Mouse (Mus musculus) 3134 (cell line): Measurements from ENCODE around the gene Vamp5.

Experiments
- DNase-seq: peaks from one replicate; pipeline ENCODE4 v3.0.0-alpha.2; 2011; ENCODE audit warnings: low spot score; ENCODE audit not compliant: insufficient read length; ENCODE audit errors: extremely low read depth

The Vamp5 gene

DNA sequence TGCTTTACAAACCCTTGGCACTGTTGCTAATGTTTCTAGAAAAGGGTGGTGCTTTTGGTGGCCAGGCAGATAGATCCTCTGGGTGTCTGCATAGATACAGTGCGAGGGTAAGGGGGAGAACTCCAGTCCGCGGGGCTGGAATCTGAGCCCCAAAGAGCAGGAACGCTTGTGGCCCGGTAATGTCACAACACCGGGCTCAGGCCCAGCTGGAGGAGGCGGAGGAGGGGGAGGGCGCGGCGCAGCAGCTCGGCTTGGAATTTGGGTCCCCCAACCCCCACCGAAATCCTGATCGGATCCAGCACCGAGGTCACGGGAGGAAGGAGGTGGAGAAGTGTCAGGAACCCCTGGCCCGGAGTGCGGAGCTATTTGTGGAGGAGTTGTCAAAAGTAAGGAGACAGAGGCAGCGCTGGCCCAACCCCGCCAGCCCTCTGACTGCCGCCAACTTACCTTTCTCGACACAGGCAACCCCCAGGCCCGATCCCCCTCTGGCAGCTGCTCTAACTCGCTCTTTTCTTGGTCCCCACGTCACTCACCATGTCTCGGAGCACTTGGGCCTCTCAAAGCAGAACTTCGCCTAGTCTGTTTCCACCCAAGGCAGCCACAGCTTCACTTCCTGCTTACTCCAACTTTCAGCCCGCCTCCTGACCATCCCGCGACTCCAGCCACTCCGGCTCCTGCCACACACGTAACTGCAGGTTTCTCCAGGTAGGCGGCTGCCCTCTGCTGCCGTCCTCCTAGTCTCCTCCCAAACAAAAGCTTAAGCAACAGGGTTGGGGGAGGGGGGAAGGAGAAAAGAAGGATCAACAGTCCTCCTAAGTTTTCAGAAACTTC lies 9.9 kb upstream of the Vamp5 start, which contains the start of gene Vamp8:
Gene Vamp8 (minus strand): TSS at position 763 of the 831 bp plus-strand sequence.
- DNase-seq = peak; percentile 79

DNA sequence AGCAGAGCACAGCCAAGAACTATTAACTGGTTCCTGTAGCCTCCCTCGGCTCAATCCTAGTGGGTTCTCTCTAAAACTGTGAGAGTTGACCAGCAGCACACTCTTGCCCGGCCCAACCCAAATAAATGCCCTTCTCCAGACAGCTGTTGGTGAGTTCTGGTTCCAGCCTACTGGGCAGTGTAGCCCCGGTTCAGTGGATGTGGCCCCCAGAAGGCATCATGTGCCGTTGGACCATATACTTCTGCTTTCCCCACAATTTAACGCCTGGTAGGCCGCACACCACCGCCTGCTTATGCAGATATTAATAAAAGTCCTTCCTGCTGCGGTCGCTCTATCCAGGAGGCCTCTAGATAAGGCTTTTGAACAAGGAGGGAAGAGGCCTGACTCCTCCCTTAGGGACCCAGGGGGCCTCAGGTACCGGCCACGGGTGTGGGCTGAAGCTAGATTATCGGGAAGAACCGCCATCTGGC lies 9.2 kb upstream of the Vamp5 start:
- no peak for DNase-seq

DNA sequence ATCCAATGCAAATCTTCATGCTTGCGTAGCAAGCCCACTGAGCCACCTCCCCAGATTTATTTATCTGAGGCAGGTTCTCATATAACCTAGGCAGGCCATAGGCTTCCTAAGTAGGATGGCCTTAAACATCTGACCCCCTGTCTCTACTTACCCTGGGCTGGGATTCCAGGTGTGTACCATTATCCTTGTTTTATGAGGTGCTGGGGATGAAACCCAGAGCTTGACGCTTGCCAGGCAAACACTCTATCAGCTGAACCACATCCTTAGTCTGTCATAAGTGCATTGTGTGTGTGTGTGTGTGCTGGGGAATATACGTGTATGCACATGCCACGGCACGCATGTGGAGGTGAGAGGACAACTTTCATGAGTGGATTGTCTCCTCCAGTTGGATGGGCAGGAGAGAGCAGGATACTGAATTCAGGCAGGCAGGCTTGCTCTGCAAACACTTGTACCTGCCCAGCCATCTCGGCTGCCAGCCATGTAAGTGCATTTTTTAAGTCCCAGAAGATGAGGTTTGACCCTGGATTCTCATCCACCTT lies 8.6 kb upstream of the Vamp5 start:
- DNase-seq = no peak

DNA sequence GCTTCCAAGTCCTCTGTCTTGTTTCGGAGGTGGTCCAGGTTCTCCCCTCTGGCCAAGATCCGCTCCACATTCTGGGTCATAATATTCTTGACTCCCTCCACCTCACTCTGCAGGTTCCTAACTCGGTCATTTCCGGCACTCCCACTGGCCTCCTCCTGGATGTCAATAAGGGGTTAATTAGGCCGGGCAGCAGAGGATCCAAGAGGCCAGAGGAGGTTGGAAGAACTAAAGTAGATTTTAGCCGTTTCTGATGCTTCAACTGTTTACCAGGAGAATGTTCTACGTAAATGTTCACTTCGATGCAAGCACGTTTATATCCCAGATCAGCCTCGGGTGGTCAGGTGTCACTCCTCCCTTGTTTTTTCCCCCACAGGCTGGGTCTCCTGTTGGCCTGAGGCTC lies 8.0 kb upstream of the Vamp5 start:
- DNase-seq = no peak

DNA sequence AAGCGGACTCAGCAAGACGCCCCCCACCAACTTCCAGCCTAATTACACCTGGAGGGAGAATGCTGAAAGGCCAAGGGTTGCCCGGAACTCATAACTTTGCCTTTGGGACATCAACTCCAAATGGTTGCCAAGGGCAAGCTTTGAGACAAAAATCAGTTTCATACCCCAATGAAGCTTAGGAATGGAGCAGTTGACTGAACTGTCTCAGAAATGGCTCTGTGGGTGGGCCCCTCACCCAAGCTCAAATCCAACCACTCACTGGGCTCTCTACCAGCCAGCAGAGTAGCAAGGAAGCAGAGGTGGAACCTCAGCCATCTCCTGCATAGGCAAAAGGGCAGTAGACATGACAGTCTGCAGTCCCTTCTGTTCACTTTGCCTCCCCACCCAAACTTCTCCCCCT lies 7.5 kb upstream of the Vamp5 start:
- no peak for DNase-seq

DNA sequence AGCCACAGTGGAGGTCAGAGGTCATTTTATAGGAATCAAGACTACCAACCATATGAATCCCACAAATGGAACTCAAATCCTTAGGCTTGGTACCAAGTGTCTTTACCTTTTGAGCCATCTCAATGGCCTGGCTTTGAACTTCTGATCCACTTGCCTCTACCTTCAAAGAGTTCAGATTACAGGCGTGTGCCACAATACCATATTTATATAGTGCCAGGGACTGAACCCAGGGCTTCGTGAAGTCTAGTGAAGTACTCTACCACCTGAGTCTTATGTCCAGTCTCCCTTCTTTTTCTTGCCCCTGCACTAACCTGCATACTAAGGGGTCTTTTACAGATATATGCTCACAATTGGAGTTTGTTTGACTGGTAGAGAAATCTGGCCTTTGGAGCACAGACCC lies 6.3 kb upstream of the Vamp5 start:
- no peak for DNase-seq

DNA sequence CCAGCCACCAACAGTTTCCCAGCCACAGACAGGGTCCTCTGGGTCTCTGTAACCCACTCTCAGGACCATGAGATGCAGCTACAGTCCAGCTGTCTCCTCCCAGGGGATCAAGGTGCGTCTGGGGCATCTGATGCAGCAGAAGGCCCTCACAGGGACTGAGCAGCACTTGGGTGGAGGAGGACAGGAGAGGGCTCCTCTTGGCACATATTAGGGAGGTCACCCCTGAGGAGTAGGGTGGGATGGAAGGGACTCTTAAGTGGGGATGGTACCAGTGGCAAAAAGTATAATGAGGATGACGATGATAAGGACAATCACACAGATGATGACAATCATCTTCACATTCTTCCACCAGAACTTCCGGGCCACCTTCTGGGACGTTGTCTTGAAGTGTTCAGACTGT lies 5.0 kb upstream of the Vamp5 start:
- no peak for DNase-seq

DNA sequence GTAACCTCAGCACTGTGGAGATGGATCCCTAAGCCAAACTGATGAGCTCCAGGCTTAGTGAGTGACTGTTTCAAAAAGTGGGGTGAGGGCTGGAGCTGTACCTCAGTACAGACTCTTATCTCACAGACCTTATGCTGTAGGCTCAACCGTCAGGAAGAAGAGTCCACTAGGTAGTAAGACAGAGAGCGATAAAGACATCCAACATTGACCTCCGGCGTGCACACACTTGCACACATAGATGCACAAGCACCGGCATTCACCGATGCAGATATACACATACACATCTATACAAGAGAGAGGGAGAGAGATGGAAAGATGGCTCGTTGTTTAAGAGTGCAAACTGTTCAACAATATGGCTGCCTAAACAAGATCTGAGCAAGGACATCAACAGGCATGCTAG lies 3.7 kb upstream of the Vamp5 start:
- no peak for DNase-seq

DNA sequence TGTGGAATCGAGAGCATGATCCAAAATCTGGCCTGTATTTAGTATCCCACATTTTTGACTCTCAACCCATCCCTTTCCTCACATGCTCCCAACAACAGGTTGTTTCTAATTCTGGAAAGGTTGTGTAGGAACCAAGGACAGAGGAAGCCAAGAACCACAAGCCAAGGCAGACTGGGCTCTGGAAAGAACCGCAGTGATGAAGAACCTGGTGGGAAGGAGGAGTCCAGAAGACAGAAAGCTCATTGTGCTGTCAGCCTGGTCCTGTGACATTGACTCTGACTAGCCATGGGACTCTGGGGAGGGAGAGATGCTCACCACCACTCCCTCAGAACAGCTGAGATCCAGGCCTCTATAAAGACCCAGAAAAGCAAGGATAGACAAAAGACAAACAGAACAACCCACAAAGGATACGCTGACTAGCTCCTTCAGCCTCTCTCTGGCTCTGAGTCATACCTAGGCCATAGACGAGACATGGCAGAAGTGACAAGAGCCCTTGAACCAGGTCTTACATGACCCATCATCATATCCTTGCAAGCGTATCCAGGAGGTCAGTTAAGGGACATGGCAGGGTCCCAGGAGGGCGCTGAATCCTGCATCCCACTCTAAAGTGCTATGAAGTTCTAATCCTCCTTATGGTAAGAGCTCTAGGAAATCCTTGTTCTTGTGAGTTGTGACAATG lies 3.0 kb upstream of the Vamp5 start:
- DNase-seq = peak; percentile 33

DNA sequence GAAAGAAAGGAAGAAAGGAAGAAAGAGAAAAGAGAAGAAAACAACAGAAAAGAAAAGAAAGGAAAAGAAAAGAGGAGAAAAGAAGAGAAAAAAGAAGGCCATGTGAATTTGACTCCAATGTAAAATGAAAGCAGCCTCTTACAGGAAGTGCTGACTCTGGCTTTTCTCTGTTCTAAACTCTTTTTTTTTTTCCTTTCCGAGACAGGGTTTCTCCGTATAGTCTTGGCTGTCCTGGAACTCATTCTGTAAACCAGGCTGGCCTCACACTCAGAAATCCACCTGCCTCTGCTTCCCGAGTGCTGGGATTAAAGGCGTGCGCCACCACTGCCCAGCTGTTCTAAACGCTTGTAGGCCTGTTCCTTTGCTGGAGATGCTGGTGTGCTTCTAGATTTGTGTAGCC lies 2.2 kb upstream of the Vamp5 start:
- no peak for DNase-seq

DNA sequence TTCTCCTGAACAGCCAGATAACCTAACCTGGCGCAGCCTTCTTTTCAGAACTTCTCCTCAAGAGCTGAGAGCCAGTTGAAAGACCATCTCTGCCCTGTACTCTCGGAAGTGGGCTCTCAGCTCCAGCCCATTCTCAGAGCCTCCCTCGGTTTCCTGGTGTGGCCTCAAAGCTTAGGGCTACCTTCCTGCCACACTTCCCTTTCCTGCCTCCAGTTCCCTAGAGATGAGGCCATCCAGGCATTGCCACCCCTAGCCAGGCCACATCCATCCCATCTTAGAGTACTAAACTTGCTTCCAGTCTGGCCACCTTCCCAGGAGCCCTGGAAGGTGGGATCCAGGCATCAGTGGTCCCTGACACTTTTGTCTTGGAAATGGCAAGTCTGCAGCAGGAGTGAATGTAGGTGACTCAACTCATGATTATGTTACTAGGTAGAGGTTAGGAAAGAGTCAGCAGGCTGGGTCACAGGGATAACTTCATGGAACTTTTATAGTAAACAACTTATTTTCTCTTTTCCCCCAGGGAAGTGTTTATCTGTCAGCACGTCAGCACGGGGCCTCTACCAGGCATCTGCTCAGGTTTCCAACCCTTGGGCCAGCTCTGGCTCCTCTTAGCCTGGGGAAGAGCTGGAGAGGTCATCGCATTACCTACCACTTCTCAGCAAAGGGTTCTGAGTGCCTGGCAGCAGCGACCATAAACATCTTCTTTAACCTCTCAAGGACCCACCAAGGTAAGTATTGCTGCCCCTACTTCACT lies 714 bp downstream of the Vamp5 start:
- DNase-seq = peak; percentile 36

DNA sequence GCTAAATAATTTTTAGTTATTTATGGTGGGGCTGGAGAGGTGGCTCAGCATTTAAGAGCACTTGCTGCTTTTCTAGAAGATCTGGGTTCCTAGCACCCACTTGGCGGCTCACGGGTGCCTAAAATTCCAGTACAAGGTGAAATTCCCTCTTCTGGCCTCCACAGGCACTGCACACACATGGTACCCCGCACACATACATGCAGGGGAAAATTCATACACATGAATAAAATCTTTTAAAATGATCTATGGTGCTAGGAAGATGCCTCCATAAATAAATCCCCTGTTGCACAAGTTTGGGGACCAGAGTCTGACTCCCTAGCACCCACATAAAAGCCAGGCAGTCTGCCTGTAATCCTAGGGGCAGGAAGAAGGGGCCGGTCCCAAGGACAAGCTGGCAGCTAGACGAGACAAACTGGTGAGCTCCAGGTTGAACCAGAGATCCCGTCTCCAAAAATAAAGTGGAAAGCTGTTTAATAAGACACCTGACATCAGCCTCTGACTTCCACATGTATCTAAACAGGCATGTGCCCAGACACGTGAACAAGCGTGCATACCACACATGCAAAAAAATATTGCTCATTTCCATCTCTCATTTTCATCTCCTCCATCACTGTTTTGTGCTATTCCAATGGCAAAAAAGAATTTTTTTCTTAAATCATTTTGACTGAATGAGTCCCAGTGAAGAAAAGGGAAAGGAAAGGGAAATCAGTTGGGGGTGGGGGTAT lies 1.6 kb downstream of the Vamp5 start:
- DNase-seq = no peak

DNA sequence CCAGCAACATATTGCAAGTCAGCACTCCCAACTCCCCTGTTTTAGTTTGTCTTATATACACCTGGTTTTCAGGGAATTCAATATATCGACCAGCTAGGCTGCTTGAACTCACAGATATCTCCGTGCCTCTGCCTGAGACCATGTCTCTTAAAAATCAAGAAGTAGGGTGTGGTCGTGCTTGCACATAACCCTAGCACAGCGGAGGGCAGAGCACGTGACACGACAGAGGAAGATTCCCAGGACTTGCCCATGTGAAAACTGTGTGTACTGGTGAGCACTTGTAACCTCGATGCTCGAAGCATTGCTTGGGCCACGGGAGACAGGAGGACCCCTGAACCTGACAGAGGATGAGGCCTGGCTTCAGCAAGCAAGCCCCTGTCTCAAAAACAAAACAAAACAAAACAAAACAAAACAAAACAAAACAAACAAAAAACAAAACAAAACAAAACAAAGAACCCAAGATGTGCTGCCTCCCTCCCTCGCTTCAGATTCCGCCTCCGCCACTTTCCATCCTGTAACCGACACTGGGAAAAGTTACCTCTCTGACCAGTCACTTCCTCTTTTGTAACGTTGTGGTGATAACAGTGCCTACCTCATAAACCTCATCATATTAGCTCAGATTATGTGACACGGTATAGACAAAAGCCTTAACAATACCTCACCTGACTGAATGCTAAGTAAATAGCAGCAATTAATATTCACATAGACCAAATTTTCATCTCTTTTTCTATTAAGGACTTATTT lies 5.3 kb downstream of the Vamp5 start:
- no peak for DNase-seq

DNA sequence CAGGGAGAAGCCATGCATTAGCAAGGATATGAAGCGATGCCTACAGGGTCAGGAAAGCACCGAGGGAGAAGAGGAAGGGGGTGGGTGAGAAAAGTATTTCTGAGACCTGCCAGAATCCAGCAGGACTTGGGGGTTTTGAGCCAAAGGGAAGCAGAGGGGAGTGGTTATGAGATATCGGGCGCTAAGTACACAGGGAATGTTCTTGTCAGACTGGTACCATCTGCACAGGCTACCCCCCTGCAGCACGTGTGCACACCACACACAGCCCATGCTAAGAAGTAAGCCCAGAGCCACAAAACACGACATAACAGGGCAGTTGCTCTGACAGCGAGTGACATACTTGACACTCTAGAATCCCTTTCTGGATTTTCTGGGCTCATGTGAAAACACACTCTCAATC lies 6.1 kb downstream of the Vamp5 start:
- no peak for DNase-seq

DNA sequence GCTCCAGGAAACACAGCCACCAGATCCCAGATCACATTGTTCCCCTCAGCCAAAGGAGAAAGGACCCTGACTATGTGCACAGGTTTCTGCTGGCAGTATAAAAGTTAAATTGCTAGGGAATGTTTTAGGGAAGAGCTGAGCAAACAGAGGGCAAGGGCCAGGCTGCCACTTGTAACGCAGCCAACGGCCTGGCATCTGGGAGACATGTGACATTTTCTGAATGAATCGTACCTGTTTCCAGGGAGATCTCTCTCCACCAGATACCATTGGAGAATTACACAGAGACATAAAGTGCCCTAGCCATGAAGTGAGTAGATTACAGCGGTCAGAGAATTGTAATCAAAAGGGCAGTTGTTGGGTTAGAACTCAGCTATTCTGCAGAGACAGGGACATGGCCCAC lies 7.1 kb downstream of the Vamp5 start:
- no peak for DNase-seq

DNA sequence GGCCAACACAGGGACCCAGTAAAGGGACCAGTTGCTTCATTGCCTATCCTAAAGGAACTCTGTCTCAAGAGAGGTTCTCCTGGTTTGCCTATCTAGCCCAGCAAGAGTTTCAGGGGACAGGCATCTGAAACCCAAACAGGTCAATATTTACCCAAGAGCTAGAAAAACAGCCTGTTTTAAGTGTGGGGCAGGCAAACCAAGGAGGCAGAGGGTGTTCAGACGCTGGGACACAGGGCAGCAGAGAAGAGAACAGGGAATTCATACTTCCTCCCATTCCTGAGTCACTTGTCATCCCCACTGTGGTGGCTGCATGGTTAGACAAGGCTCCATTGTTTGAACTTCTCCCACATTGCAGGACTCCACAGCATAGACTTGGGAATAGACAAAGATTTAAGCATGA lies 8.7 kb downstream of the Vamp5 start:
- no peak for DNase-seq

DNA sequence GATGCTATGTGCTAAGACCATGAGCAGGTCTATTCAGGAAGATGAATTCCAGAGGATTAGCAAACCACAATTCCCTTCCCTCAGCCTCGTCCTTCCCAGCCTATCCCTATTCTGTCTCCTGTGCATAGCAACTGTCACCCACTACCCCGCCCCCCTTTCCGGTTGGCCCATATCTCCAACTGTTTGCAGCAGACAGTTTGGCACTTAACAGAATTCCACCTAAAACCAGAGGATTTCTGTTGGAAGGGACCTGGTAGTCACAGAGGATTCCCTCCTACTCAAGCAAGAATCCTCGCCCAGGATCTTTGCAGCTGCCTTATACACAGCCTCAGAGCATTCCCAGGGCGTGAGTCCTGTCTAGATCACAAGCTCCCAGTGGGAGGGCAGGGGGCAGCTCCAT lies 9.1 kb downstream of the Vamp5 start:
- peak; percentile 80 for DNase-seq

DNA sequence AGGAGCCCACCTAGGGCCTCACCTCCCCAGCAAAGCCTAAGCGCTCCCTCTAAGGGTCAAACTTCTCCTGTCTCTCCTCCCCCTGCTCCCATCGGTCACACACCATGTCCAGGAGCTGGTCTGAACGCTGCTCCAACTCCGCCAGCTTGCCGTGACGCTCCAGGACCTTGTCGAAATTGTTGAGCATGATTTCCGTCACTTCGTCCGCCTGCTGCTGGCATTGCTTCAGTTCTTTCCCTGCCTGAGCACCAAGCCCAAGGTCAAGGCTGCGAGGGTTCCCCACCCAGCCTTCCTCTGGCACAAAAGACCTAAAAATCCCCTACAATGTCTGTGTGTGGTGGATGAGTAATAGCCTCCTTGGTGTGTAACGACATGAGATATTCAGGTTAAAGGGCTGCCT lies 10.2 kb downstream of the Vamp5 start:
- DNase-seq = peak; percentile 70

DNA sequence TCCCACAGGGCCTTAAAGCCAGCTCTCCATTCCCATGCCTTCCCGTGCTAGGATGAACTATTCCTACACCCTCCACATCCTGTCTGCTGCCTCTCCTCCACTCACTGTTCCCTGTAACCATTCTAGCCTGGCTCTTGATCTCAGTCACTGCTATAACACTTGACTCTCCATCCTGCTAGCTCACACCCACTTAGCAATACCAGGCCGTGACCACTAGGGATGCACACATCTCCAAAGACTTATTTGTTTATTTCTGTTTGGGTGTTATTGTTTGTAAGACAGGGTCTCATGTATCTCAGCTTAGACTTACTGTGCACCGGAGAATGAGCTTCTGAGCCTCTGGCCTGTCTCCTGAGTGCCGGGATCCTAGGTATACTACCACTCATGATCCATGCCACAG lies 10.7 kb downstream of the Vamp5 start:
- DNase-seq = no peak

DNA sequence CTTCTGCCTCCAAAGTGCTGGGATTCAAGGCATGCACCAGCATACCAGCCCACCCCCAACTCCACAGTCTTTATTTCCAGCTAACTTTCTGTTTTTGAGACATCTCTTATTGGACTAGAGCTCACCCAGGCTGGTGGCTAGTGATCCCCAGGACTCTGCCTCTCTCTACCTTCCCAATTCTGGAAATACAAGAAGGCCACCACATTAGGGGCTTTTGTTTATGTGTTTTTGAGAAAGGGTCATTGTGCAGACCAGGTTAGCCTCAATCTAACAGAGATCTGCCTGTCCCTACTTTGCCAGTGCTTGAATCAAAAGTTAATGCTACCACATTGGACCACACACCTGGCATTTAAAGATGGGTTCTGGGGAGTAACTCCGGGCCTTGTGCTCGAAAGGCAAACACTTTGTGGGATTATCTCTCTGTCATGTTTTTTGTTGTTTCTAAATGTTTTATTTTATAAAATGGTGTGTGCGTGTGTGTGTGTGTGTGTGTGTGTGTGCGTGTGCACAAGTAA lies 12.8 kb downstream of the Vamp5 start:
- DNase-seq = no peak
